Mouse (Mus musculus): ENCODE measurements around the gene 1110017D15Rik. TPM values are rescaled to one million over a fixed set of nuclear protein-coding genes. Genes with fewer than 3 reads are reported as not detected.
A peak's percentile ranks its signal among the peaks of the same experiment; 100 is the strongest.

Gene 1110017D15Rik
- total RNA-seq, 2 experiments from 2014 or later, result 0.43 TPM; not detected in 1

DNA sequence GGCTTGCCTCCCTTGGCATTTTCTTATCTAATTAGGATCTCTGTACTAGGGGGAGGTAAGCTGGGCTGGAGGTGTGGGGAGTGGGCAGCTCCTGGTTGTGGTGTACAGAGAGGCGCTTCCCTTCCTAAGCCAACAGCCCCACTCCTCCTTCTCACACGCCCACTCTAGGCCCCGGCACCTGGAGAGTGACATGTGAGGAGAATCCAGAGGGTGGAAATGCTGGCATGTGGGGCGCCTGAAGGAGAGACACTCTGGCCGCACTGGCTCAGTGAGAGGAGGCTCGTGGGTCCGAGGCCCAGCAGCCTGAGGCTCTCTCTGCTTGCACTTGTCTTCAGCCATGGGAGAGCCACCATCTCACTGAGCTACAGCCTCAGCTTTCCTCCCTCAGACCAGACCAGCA lies 1.2 kb upstream of the 1110017D15Rik start:
- intact Hi-C loops (cut with DNase I), result no loop called here
- DNase-seq, result no peak

GRCm38 (mm10) chr4:41513714-41514113 lies 3.4 kb downstream of the 1110017D15Rik start:
- no peak for DNase-seq
- intact Hi-C loops (cut with DNase I), result no loop called here

DNA sequence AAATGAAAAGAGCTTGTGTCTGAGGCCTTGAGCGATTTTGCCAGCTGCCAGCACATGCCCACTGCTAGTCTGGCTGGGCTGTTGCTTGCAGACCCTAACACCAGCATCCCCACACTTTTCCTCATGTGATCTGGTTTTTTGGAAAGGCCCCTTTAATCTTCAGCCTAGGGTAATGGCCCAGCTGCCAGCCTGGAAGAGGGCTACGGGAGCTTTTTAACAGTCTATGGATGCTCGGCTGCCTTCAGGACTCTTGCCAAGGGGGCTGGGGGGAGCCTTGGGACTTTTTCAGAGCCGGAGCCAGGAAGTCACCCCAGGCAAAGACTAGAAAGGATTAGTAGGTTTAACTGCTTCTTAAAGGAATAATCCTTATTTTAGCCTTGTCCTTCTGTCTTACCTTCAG lies 3.8 kb downstream of the 1110017D15Rik start:
- intact Hi-C loops (cut with DNase I), result no loop called here
- no peak for DNase-seq

DNA sequence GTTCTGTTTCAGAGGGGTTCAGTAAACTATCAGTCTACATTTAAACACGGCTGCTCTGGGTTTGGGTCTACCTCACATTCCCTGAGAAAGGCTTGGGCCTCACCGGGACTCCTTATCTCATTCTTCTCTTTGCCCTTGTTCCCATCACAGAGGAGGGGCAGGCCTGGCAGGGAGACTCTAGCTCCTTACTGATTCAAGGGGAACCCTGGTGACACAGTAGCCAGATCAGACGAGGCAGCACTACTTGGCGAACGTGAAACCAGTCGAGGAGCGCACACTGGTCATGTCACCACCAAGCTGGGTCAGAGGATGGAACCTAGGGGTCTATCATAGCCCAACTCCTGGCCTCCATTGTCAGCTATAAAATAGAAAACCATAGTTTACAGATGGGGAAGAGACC lies 9.1 kb downstream of the 1110017D15Rik start:
- no peak for DNase-seq
- intact Hi-C loops (cut with DNase I), result loop anchor here (2.0 kb wide), 1 partner anchor 39 kb away; no protein-coding TSS in a partner anchor

GRCm38 (mm10) chr4:41507326-41507924 lies 9.7 kb downstream of the 1110017D15Rik start:
- no peak for DNase-seq
- intact Hi-C loops (cut with DNase I), result loop anchor here (2.0 kb wide), 1 partner anchor 39 kb away; no protein-coding TSS in a partner anchor

DNA sequence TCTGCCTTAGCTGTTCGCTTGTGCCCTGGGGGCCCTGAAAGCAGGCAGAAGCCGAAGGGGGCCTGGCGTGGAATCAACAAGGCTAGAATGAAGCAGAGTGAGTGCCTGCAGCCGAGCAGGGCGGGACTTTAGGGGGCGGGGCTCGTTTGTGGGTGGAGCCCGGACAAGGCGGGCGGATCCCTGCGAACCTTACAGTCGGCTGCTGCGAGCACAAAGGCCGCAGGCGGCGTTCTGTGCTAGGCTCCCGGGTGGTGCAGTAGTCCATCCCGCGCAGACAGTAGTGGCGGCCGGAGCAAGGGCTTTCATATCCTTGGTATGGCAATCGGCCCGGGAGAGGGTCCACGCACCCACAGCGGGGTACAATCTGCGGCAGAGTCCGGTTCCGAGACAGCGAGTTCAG lies 10.2 kb downstream of the 1110017D15Rik start:
- peak; percentile 83 to 87 for DNase-seq
- intact Hi-C loops (cut with DNase I), result loop anchor here (2.0 kb wide), 1 partner anchor 38 kb away; no protein-coding TSS in a partner anchor

- intact Hi-C loops (cut with DNase I), result loop anchor here (2.0 kb wide), 1 partner anchor 37 kb away; no protein-coding TSS in a partner anchor
- DNase-seq, result peak; percentile 45 to 47
Measured at GRCm38 (mm10) chr4:41506156-41506555, 11.0 kb downstream of the 1110017D15Rik start.

GRCm38 (mm10) chr4:41505131-41505551 lies 12.0 kb downstream of the 1110017D15Rik start:
- no peak for DNase-seq
- intact Hi-C loops (cut with DNase I), result no loop called here

GRCm38 (mm10) chr4:41504325-41504724 lies 12.8 kb downstream of the 1110017D15Rik start:
- intact Hi-C loops (cut with DNase I), result no loop called here
- no peak for DNase-seq

GRCm38 (mm10) chr4:41502986-41503412 lies 14.1 kb downstream of the 1110017D15Rik start, which contains the start of gene AI464131:
Gene AI464131, minus strand, starts transcription at chr4:41503076.
- peak; percentile 93 to 96 for DNase-seq
- intact Hi-C loops (cut with DNase I), result no loop called here

DNA sequence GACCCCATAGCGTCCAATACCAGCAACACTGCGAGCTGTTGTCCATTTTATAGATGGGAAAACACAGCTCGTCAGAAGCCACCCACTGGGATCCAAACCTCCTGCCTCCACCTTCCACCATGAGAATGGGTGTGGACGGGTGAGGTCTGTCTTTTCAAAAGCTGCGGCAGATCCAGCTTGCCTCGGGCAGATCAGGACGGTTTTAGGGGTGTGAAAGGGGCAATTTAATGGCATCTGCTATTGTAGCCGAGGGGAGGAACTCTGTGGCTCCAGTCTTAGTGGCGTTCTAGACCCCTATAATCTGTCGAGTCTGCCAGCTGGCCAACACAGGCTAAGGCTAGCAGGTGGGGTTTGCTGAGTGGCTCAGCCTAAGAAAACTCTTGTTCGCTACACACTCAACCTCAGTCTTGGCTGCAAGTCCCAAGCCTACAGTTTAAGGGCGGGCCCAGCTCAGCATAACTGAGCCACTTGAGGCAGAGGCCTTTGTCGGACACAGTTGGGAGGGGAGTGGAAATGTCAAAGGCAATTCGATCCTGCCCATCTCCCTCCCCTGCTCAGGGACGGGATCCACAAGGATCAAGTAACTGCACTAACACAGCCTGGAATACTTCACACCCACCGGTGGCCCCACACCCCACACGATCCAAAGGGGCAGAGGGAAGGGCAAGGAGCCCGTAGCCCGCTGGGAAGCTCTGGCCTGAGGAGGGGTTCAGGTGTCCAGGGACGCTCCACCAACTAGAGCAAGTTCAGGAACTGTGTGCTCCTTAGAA lies 14.8 kb downstream of the 1110017D15Rik start:
- intact Hi-C loops (cut with DNase I), result no loop called here
- DNase-seq, result no peak

DNA sequence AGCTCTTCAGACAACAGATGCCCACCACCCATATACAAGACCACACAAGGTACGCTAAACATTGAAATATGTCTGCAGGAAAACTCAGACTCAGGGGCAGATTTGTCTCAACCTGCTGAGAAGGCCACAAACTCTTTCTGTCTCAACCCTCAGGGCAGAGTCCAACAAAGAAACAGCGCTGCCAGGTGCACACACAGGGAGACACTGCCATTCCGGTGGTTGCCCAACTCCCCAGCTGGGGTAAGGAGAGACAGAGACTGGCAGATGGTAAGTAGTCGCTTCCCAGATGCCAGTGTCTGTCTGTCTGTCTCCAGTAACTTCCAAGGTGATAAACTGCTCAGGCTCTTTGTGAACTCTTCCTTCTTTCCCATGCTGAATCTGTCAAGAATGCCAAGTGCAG lies 16.3 kb downstream of the 1110017D15Rik start:
- intact Hi-C loops (cut with DNase I), result no loop called here
- no peak for DNase-seq

- no peak for DNase-seq
- intact Hi-C loops (cut with DNase I), result no loop called here
Measured at GRCm38 (mm10) chr4:41499619-41500018, 17.5 kb downstream of the 1110017D15Rik start.

- intact Hi-C loops (cut with DNase I), result no loop called here
- no peak for DNase-seq
Measured at GRCm38 (mm10) chr4:41498921-41499391, 18.2 kb downstream of the 1110017D15Rik start.

DNA sequence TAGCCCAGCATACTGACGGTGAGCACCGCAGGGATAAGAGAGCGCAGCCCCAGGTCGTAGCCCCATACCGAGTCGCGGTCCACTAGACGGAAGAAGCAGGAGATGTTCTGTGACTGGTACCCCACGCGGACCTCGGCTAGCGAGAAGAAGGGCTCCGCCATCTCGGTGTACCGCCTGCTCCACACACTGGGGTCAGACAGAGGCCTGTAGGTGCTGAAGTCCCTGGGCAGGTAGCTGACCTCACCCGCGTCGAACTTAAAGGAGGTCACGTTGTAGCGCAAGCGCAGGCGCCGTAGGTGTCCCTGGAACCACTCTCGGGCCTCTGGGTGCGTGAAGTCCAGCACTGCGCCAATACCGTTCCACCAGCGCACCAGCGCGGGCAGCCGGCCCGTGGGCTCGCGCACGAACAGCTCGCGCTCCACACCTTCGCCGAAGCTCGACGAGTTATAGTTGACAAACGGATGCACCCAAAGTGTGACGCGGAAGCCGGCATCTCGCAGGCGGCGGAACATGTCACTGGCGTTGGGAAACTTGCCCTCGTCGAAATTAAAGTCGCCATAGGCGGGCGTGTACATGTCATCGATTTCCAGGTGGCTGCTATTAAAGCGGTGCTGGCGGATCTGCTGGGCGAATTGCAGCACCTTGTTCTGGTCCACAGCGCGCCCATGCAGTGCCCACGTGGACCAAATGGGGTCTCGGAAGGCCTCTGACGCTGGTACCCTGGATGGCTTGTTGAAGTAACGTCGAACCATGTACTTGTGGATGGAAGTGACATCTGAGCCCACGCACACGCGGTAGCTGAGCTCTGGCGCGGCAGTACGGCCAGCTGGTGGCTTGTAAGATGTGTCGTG lies 18.9 kb downstream of the 1110017D15Rik start:
- no peak for DNase-seq
- intact Hi-C loops (cut with DNase I), result no loop called here

GRCm38 (mm10) chr4:41497579-41497978 lies 19.6 kb downstream of the 1110017D15Rik start:
- intact Hi-C loops (cut with DNase I), result no loop called here
- no peak for DNase-seq

- intact Hi-C loops (cut with DNase I), result no loop called here
- DNase-seq, result no peak
Measured at GRCm38 (mm10) chr4:41497046-41497445, 20.1 kb downstream of the 1110017D15Rik start.

- DNase-seq, result no peak
- intact Hi-C loops (cut with DNase I), result no loop called here
Measured at GRCm38 (mm10) chr4:41495850-41496249, 21.3 kb downstream of the 1110017D15Rik start.

- no peak for DNase-seq
- intact Hi-C loops (cut with DNase I), result no loop called here
Measured at GRCm38 (mm10) chr4:41495076-41495475, 22.1 kb downstream of the 1110017D15Rik start.

DNA sequence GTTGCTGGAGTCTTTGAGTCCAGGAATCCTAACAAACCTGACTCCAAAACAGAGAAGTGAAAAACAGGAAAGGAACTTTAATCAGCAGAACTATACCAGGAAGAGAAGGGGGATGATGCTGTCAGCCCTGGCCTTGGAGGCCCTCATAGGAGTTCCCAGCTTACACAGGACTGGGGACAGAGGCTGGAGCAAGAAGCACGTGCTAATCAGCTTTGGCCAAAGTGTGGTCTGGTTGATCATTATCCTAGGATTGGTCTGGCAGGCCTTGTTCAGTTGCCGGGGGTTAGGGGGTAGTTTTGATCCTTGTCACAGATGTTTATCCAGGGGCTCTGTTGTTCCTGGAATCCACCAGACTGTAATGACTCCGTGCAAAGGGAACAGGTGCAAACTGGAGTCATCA lies 22.8 kb downstream of the 1110017D15Rik start:
- intact Hi-C loops (cut with DNase I), result no loop called here
- no peak for DNase-seq
